ENCODE assay signal across 28 mouse cellular contexts in the genomic region with DNA sequence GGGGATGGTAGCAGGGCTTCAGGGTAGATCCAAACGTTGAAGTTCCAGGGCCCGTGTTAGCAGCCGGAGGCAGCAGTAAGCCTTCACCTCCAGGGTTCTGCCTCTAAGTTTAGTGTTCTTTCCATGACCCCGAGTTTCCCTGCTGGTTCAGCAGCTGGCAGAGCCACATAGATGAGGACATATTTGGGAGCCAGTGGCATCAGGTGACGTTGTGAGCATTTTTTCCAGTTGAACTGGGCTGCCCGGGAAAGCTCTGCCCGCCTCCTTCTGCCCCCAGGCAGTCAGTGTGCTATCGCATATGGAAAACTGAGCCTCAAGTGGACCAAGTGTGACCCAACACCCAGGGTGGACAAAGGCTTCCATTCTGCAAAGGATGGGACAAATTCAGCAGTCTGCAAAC. TPM values are rescaled to one million over a fixed set of nuclear protein-coding genes. Genes with fewer than 3 reads are reported as not detected.
DNase-seq lines count a peak whose midpoint lies in the region; ATAC-seq and TF ChIP-seq lines count a peak whose summit lies in the region.
"Had no signal": no experiment of that assay in that cellular context is flagged by ENCODE, and none has a peak within 500 bp of the region (broad histone marks: within the 10 kb centered on the region; RNA-seq: fewer than 3 reads in every experiment).

No protein-coding gene starts in this region.

- H3K4me1 ChIP-seq in heart, adult 2 months (ENCODE audit: control insufficient read depth, insufficient read depth, low read length) = peaks cover 4% of the 10 kb centered on the region; the same call in 1 of the 2 replicates
- H3K4me1 ChIP-seq: embryonic facial prominence, embryonic 12.5 days; embryonic facial prominence, embryonic 15.5 days; hindbrain, embryonic 10.5 days; intestine, embryonic 15.5 days had no signal

- DNase-seq in gastrocnemius, adult 8-10 months (ENCODE audit: low spot score in 2 of 2) = peak; percentile 15 to 20
- DNase-seq in gastrocnemius, postnatal 10 days = no peak
- peak; percentile 26 to 41 for DNase-seq in heart, adult 2 months
- no peak for DNase-seq in heart, postnatal 4 days
- peak; percentile 22 to 29 for DNase-seq in heart, postnatal 10 days
- no peak for DNase-seq in heart, postnatal 14 days
- DNase-seq in skeletal muscle tissue, adult 2 months (ENCODE audit: low read depth, low spot score) = peak; percentile 41
- DNase-seq: adrenal gland, adult 2 months; adrenal gland, postnatal 14 days; cerebellum, adult 11 months; cerebellum, adult 2 months; cerebellum, adult 9-11 months; cerebellum, postnatal 25 days; forebrain, postnatal 0 days; kidney, adult 18-20 months had no signal

- H3K36me3 ChIP-seq in heart, adult 2 months (ENCODE audit: control insufficient read depth, insufficient read depth, low read length) = peaks cover 2% of the 10 kb centered on the region; the same call in 1 of the 2 replicates
- H3K36me3 ChIP-seq: embryonic facial prominence, embryonic 12.5 days; embryonic facial prominence, embryonic 15.5 days; hindbrain, embryonic 10.5 days; intestine, embryonic 15.5 days had no signal

- H3K4me3 ChIP-seq in heart, adult 2 months = no peak overlapping the region
- H3K4me3 ChIP-seq: embryonic facial prominence, embryonic 12.5 days; embryonic facial prominence, embryonic 15.5 days; heart, embryonic 13.5 days; hindbrain, embryonic 10.5 days; hindbrain, embryonic 13.5 days; intestine, embryonic 15.5 days had no signal

- TF ChIP-seq POLR2A in heart, adult 2 months (IDR thresholded peaks at IDR 0.05; ENCODE audit: insufficient read depth, low read depth, low read length) = no peak

- H3K79me2 ChIP-seq in heart, adult 2 months (replicated peaks; ENCODE audit: control insufficient read depth, insufficient read depth, low read length) = no peaks in the 10 kb centered on the region

- 71% methylated on average over 8 of the region's 8 CpGs for WGBS in heart, adult 2 months

- intact Hi-C loops in heart, adult 2 months (cut with DNase I) = no loop called here
- intact Hi-C loops in heart, postnatal 10 days (cut with DNase I) = no loop called here
- intact Hi-C loops in heart, postnatal 14 days (cut with DNase I) = no loop called here

- no peak overlapping the region for H3K27ac ChIP-seq in heart, adult 2 months
- H3K27ac ChIP-seq: embryonic facial prominence, embryonic 12.5 days; embryonic facial prominence, embryonic 15.5 days; heart, embryonic 13.5 days; hindbrain, embryonic 10.5 days; hindbrain, embryonic 13.5 days; intestine, embryonic 15.5 days had no signal

- no peak overlapping the region for H3K9ac ChIP-seq in heart, adult 2 months (ENCODE audit: low read depth, low read length)
- H3K9ac ChIP-seq: embryonic facial prominence, embryonic 12.5 days; embryonic facial prominence, embryonic 15.5 days; forebrain, postnatal 0 days; heart, embryonic 13.5 days; hindbrain, embryonic 13.5 days; intestine, embryonic 15.5 days had no signal

- TF ChIP-seq CTCF in heart, adult 2 months (IDR thresholded peaks at IDR 0.05) = no peak

- no peak for TF ChIP-seq EP300 in heart, adult 2 months (IDR thresholded peaks at IDR 0.05; ENCODE audit: insufficient read depth, low read depth, low read length)

- no peaks in the 10 kb centered on the region for H3K27me3 ChIP-seq in heart, adult 2 months (ENCODE audit: control insufficient read depth, insufficient read depth, low read length)
- H3K27me3 ChIP-seq: embryonic facial prominence, embryonic 12.5 days; embryonic facial prominence, embryonic 15.5 days; heart, embryonic 13.5 days; hindbrain, embryonic 13.5 days; intestine, embryonic 15.5 days had no signal

- no peak for ATAC-seq in megakaryocyte, adult 5-6 weeks (ENCODE audit: poor library complexity, severe bottlenecking)
- ATAC-seq: CD4-positive, CD25-positive, alpha-beta regulatory T cell, adult 4 months; forebrain, embryonic 14.5 days; forebrain, postnatal 0 days; hindbrain, embryonic 16.5 days; intestine, embryonic 15.5 days had no signal

RNA-seq across cellular contexts. Expression of gene Esrrg, which starts 36.7 kb away (rescaled TPM):
- total RNA-seq in gastrocnemius, adult 8-10 months (2022) = 10 to 100 TPM; 15.2 to 29.3 (median 24.2) TPM
- 10 to 100 TPM; 10.6 to 11.3 TPM for total RNA-seq in gastrocnemius, postnatal 10 days (2021)
- total RNA-seq in heart, adult 2 months (2021) = 10 to 100 TPM; 45.2 to 48.5 TPM
- polyA plus RNA-seq in heart, adult 2 months (2012; rRNA removed) = 14.0 and 26.0 TPM in 2 replicates
- total RNA-seq in heart, postnatal 4 days (2021) = 10 to 100 TPM; 37.9 to 50.1 TPM
- total RNA-seq in heart, postnatal 10 days (2021) = 10 to 100 TPM; 35.3 to 40.0 TPM
- 10 to 100 TPM; 35.6 to 36.4 TPM for total RNA-seq in heart, postnatal 14 days (2021)
- total RNA-seq in megakaryocyte, adult 5-6 weeks (2015) = not detected in 2 replicates
- total RNA-seq in megakaryocyte, adult 5-6 weeks (2017) = not detected in 2 replicates
- total RNA-seq: common myeloid progenitor, adult 5-6 weeks; MEL had no signal
- polyA plus RNA-seq: C2C12; CD4-positive, CD25-positive, alpha-beta regulatory T cell, adult 4 months had no signal

Comparison
In these comparisons a context has a peak if more than half of its experiments do, and no peak if none do; other contexts are left out.
1. DNase-seq: peak in gastrocnemius, adult 8-10 months (2 of 2), heart, adult 2 months (2 of 2), heart, postnatal 10 days (2 of 2) and skeletal muscle tissue, adult 2 months (single experiment); none in gastrocnemius, postnatal 10 days (single experiment), heart, postnatal 4 days (single experiment) and heart, postnatal 14 days (0 of 2).
2. RNA of gene Esrrg, which starts 36.7 kb away (total RNA-seq): 37.9 to 50.1 TPM in heart, postnatal 4 days, 45.2 to 48.5 TPM in heart, adult 2 months, 35.3 to 40.0 TPM in heart, postnatal 10 days, 35.6 to 36.4 TPM in heart, postnatal 14 days, 15.2 to 29.3 TPM in gastrocnemius, adult 8-10 months and 10.6 to 11.3 TPM in gastrocnemius, postnatal 10 days; not detected in megakaryocyte, adult 5-6 weeks; every median in the first group is over 10 times any median in the second.